Mouse (Mus musculus) adrenal gland, adult 2 months (tissue): ENCODE data around the gene Zfp688. TPM values are rescaled to one million over a fixed set of nuclear protein-coding genes. Genes with fewer than 3 reads are reported as not detected.
"Not testable (repeated sequence)": the region's sequence is repeated elsewhere in the genome, so short reads cannot be mapped to it uniquely, and the experiment has no call there.

Experiments
- DNase-seq: peaks from one replicate; pipeline ENCODE4 v3.0.0; 2021
- long read RNA-seq: library from polyadenylated mRNA; stranded (forward); transcript quantifications from one replicate; pipeline ENCODE4 v2.0.0, GENCODE M21; 2021
- polyA plus RNA-seq: library from polyadenylated mRNA; depleted of rRNA; stranded (reverse); fragments of >200 nt; gene quantifications from 2 replicates; pipeline ENCODE4 v1.2.3, GENCODE M21; 2012; rRNA removed
- total RNA-seq, 2 experiments: library from RNA; stranded (reverse); gene quantifications; 2 replicates each; pipeline ENCODE4 v1.2.3; 2021

The Zfp688 gene
- 10 to 100 TPM; 13.3 to 15.3 TPM for total RNA-seq
- 30.2 and 33.8 TPM in 2 replicates for polyA plus RNA-seq
- long read RNA-seq, partial matches to known transcripts = 1 of 14 reads
- long read RNA-seq, other reads (novel, unspliced or antisense) = 7 of 14 reads

DNA sequence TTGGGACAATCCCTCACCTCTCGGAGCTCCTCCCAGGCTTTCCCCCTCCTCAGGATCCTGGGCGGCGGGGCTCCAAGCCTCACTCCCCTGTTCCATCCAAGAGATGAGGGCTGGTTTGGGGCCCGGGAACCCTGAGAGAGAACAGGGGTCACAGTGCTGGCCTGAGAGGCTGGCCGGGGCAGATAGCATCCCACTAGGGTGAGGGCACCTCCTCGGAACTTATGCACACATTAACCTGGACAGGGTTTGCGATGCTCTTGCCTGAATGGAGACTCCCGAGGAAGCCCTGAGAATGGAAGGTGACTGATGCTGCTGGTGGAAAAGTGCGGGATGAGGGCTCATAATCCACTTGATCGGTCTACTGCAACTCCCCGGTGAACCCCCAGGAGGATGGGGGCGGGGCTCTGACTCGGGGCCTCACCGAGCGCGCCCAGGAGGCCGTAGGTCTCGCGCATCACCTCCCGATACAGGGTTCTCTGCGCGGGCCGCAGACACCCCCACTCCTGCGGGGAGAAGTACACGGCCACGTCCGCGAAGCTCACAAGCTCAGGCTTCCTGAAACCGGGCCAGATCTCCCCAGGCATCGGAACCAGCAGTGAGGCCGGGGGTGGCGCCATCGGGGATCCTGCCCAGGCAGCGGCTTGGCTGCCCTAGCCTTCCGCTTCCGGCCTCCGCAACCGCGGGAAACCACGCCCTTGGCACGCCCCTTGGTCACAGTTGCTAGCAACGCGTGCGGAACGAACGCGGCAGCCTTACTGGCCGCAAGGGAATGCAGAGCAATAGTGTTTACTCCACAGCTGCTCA lies at the start of gene Zfp688:
Gene Zfp688 (minus strand): TSS at position 681 of the 804 bp plus-strand sequence.
- DNase-seq = peak; percentile 98

GRCm38 (mm10) chr7:127471646-127472010 lies 49.8 kb upstream of the Zfp688 start:
- peak; percentile 79 for DNase-seq

DNA sequence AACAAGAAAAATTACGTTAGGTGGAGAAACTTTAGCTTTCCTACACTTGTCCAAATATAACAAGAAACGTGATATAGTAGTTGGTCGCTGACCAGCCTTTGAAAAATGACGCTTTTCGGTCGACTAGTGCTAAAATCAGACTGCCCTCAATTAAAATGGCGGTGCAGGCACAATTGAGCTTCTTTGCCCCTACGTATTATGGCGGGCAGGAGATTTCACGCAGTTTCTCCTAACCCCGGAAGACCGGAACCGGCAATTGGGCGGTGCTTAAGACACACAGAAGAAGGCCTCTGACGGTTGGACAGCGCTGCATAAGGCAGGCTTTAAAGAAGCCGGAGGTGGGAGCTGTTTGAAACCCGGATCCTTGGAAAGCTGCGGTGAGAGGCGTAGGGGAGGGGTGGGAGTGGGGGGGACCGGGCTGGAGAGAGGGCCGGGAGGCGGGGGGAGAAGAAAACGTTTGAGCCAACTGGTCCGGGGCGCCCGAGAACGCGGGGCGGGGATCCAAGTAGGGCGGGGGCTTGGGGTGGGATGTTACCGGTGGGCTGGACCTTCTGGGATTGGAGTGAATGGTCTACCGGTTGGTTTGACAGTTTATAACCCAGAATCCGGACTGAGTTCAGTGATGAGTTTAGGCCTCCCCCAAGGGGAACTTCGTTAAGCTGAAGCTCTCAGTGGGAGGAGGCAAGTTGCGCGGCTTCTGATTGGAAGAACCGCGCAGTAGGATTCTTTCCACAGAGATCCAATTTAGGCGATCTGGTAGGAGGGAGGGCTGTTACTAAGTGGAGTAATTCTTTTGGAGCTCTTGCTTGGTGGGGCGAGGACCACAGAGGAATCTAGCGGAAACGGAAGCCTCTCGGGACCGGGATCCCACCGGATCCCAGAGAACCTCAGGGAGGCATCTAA lies 49.1 kb upstream of the Zfp688 start:
- peak; percentile 94 for DNase-seq

- peak; percentile 52 for DNase-seq
Measured at GRCm38 (mm10) chr7:127470011-127470715, 48.3 kb upstream of the Zfp688 start.

DNA sequence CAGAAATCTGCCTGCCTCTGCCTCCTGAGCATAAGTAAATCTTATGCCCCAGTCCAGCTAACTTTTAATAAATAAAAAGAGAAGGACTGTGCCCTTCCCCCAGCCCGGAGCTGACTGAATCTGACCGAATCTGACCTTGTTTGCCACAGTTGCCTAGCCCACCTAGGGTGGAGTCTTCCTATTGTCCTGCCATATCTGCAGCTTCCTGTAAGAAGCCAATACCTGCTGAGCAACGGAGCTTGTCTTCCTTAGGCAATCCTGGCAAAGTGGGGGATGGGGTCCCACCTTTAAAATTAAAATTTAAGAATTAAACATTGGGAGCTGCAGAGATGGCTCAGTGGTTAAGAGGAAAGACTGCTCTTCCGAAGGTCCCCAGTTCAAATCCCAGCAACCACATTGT lies 44.7 kb upstream of the Zfp688 start:
- no peak for DNase-seq

GRCm38 (mm10) chr7:127465670-127466069 lies 43.8 kb upstream of the Zfp688 start:
- DNase-seq = not testable (repeated sequence)

DNA sequence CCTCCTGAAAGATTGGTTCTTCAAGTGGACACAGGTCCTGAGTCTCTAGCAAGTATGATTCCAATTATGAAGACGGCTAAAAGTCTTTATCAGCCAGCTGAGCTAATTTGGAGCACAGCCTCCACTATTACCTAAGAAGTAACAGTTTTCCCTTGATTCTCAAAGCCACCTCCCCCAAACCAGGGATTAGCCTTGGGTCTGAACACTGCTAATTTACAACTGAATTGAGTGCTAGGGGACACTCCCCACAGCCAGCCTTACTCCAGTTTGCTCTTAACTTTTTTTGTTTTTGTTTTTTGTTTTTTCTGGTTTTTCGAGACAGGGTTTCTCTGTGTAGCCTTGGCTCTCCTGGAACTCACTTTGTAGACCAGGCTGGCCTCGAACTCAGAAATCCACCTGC lies 43.3 kb upstream of the Zfp688 start:
- no peak for DNase-seq

DNA sequence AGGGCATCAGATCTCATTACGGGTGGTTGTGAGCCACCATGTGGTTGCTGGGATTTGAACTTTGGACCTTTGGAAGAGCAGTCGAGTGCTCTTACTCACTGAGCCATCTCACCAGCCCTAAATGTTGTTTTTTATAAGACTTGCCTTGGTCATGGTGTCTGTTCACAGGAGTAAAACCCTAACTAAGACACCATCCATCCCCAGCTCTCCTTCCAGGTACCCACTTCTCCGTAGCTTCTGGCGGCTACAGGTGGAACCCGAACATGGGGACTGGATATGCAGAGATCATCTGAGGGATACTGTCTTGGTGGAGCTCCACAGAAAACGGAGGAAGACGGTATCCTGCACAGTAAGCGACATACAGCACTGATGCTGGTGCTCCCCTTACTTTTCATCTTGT lies 37.4 kb upstream of the Zfp688 start, which contains the start of gene Prr14:
Gene Prr14 (plus strand): TSS at position 301 of the 400 bp plus-strand sequence.
- DNase-seq = not testable (repeated sequence)

- not testable (repeated sequence) for DNase-seq
Measured at GRCm38 (mm10) chr7:127458371-127459122, 36.7 kb upstream of the Zfp688 start.

GRCm38 (mm10) chr7:127454905-127455304 lies 33.0 kb upstream of the Zfp688 start:
- DNase-seq = no peak

DNA sequence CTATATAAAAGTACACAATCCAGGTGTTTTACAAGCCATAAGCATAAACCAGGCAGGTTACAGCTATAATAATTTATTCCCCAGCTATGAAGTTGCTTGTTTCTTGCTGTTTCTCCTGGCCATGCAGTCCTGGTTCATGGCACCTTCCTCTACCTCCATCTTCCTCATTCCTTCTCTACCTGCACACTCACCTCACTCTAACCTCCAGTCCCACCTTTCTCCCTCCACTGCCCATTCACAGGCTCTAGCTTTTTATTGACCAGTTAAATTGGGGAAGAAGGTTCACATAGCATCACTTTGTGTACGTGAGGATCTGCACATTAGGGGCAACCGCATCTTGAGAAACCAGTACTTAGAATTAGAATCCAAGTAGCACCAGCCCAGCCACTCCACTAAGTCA lies 31.2 kb upstream of the Zfp688 start:
- no peak for DNase-seq

DNA sequence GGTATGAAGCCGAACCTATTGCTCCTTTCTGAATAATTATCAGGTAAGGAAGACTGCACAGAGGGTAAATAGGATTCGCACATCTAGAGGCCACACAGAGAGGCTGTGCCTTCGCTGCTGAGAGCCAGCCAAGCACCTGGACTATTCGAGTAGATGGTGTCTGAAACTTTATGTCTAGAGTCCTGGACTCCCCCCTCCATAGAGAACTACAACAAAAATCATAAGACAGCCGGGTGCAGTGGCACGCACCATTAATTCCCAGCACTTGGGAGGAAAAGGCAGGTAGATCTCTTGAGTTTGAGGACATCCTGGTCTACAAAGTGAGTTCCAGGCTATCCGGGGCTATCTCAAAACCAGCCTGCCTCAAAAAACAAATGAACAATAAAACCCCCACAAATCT lies 28.1 kb upstream of the Zfp688 start:
- DNase-seq = no peak

- peak; percentile 95 for DNase-seq
Measured at GRCm38 (mm10) chr7:127448521-127449300, 26.8 kb upstream of the Zfp688 start, which contains the start of gene Zfp689. Gene Zfp689, minus strand, starts transcription at chr7:127449158.

DNA sequence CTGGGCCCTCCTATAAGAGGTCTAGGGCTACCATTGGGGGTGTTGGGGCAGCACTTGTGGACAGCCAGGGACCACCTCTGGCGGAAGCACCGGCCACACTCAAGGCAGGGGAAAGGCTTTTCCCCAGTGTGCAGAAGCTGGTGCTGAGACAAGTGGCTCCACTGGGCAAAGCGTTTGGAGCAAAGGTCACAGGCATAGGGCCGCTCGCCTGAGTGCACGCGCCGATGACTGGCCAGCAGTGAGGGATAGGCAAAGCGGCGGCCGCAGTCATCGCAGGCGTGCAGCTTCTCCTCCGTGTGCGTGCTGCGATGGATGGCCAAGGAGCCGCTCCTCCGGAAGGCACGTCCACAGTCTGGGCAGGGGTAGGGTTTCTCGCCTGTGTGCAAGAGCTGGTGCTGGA lies 22.1 kb upstream of the Zfp688 start:
- no peak for DNase-seq

DNA sequence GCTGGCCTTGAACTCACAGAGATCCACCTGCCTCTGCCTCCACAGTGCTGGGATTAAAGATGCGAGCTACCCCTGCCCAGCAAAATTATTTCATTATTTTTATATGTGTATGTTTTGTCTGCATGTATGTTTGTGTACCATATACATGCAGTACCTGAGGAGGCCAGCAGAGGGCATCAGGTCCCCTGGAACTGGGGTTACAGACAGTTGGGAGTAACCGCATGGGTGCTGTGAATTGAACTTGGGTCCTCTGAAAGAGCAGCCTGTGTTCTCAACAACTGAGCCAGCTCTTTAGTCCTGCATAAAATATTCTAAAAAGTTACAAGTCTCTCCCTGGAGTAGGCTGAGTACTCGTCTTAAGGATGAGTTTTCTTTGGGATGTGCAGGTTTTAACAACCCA lies 15.9 kb upstream of the Zfp688 start:
- DNase-seq = no peak

GRCm38 (mm10) chr7:127435206-127435605 lies 13.3 kb upstream of the Zfp688 start:
- no peak for DNase-seq

DNA sequence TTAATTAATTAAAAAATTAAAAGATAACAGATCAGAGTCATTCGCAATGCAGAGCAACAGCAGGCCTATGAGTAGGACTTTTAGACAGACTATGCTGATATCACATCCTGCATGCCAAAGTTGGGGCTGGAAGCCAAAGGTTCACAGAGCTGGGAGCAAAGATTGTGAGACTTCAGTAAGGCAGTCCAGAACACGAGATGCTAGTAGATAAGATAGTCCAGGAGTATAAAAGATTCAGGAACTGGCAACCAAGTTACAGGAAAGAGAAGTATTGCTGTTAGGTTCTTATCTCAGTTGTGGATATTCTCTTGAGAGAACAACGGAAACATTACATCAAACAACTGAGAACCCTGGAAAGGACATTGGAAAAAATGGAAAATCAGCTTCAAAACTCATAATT lies 4.5 kb upstream of the Zfp688 start:
- peak; percentile 25 for DNase-seq

DNA sequence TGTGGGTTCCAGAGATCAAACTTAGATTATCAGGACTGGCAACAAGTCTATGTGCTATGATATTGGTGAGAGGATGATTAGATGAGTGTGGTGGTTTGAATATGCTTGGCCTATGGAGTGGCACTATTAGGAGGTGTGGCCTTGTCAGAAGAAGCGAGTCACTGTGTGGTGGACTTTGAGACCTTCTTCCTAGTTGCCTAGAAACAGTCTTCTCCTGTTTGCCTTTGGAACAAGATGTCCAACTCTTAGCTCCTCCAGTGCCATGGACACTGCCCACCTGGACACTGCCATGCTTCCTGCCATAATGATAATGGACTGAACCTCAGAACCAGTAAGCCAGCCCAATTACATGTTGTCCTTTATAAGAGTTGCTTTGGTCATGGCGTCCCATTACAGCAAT lies 4.0 kb upstream of the Zfp688 start:
- DNase-seq = no peak

DNA sequence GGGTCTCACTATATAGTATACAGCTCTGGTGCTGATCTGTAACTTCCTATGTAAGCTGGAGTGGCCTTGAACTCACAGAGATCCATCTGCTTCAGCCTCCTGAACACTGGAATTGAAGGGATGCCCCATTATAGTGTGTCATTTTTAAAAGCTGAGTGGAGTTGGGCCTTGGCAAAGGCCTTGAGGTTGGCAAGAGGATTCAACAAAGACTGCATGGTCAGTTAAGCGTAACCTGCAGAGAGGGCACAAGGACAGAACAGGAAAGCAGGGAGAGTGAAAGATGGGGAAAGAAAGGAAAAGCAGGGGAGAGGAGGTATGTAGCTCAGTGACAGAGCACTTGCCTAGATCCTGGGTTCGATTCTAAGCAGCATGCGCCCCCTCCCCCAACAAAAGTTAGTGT lies 3.4 kb upstream of the Zfp688 start:
- DNase-seq = no peak

- no peak for DNase-seq
Measured at GRCm38 (mm10) chr7:127422247-127422646, 379 bp upstream of the Zfp688 start.
